Mouse (Mus musculus): ENCODE measurements around the gene Trip12. TPM values are rescaled to one million over a fixed set of nuclear protein-coding genes. Genes with fewer than 3 reads are reported as not detected.

The Trip12 gene
- polyA plus RNA-seq, 1 experiment = 159 TPM

DNA sequence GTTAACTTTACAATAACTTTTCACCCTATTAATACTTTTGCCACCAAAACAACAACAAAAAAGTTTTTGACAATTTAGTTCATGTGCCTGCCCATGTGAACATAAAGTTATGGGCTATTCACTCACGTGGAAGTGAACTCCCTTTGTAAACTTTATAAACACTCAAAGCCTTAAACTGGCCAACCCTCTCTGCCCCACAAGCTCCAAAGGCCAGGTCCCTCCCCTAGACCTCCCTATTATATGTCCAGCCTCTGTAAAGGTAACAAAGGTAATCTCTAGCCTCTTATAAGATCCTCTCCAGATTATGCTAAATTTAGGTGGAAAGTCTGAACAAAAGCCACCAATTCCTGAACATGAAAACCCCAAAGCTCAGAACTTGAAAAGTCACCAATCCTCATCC, 36.5 kb downstream of the Trip12 start:
- H3K4me1 ChIP-seq (ENCODE audit: control insufficient read depth, insufficient read depth, low read length) = no peaks in the 10 kb centered on the region

DNA sequence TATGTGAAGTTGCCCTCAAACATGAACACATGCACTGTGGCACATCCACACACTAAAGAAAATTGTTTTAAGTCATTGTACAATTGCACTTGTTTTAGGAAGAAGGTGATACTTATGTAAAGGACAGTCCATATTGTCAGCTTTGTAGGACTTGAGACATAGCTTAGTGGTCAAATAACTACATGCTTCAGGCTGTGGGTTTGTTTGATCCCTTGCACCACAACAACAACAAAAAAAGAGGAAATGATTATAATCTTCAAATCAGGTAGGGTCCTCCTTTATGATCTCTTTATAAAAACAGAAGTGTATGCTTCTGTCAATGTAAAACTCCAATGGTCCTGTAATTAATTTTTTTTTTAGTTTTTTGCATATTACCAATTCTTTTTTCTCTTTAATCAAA, 41.1 kb downstream of the Trip12 start:
- no peak overlapping the region for H3K4me3 ChIP-seq (ENCODE audit: insufficient read depth, low read length)
- TF ChIP-seq POLR2A (IDR thresholded peaks at IDR 0.05; ENCODE audit: borderline replicate concordance, low read depth, low read length) (no peak), CTCF (IDR thresholded peaks at IDR 0.05; ENCODE audit: low read depth, low read length) (no peak)
- no peaks in the 10 kb centered on the region for H3K4me1 ChIP-seq (ENCODE audit: control insufficient read depth, insufficient read depth, low read length)
- no peak overlapping the region for H3K27ac ChIP-seq (ENCODE audit: insufficient read depth, low read depth, low read length)

More for the DNA sequence above, 36.5 kb downstream of the Trip12 start:
- TF ChIP-seq POLR2A (IDR thresholded peaks at IDR 0.05; ENCODE audit: borderline replicate concordance, low read depth, low read length) (no peak), CTCF (IDR thresholded peaks at IDR 0.05; ENCODE audit: low read depth, low read length) (no peak)
- Histone ChIP-seq H3K27ac (ENCODE audit: insufficient read depth, low read depth, low read length) (no peak overlapping the region), H3K4me3 (ENCODE audit: insufficient read depth, low read length) (no peak overlapping the region)

DNA sequence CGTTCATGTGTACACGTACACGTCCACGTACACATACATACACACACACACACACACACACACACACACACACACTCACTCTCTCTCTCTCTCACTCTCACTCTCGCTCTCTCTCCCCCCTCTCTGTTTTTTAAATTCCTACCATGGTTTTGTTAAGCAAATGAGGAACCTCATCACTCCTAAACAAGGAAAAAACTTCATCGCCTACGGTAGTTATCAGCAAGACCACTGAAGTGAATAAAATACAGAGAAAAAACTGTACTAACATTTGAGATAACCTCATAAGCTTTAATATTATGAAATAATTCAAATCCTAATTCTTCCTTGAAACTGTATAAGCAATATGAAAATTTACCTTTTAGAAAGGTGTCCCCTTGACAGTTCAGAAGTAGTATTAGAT, 45.0 kb downstream of the Trip12 start:
- Histone ChIP-seq H3K27ac (ENCODE audit: insufficient read depth, low read depth, low read length) (no peak overlapping the region), H3K4me3 (ENCODE audit: insufficient read depth, low read length) (no peak overlapping the region), H3K4me1 (ENCODE audit: control insufficient read depth, insufficient read depth, low read length) (no peaks in the 10 kb centered on the region)
- TF ChIP-seq POLR2A (IDR thresholded peaks at IDR 0.05; ENCODE audit: borderline replicate concordance, low read depth, low read length) (no peak), CTCF (IDR thresholded peaks at IDR 0.05; ENCODE audit: low read depth, low read length) (no peak)

DNA sequence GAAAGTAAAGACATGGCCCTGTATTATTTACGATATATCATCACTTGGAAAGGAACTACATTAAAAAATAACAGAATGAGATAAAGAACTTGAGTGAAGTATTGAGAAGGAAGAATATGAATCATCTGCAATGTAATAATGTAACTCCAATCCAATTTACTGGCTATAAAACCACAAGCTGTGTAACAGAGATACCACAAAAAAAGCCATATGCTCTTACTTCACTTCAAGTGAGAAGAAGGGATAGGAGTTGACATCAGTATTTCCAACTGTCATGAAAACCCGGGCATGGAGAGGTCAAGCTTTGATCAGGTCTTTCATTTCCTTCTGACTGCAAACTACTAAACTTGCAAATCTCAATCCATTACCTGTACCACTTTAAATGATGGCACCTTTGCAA, 48.9 kb downstream of the Trip12 start:
- Histone ChIP-seq H3K4me3 (ENCODE audit: insufficient read depth, low read length) (no peak overlapping the region), H3K27ac (ENCODE audit: insufficient read depth, low read depth, low read length) (no peak overlapping the region), H3K4me1 (ENCODE audit: control insufficient read depth, insufficient read depth, low read length) (no peaks in the 10 kb centered on the region)
- TF ChIP-seq CTCF (IDR thresholded peaks at IDR 0.05; ENCODE audit: low read depth, low read length) (no peak), POLR2A (IDR thresholded peaks at IDR 0.05; ENCODE audit: borderline replicate concordance, low read depth, low read length) (no peak)

DNA sequence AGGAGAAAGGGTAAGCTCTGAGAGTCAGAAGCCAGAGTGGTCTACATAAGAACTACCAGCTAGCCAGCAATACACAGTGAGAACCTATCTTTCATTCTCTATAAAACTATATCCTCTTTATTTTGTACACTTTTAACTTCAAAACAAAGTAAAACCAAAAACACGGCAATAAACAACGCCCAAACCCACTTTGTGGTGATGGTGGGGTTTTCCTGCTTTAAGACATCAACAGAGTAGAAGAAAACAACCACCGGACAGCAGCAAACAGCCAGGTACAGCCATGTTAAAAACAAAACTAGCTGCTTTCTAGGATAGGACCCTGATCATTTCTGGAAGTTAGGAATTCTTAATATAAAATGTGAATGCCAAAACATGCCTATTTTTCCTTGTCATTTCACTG, 59.7 kb downstream of the Trip12 start:
- TF ChIP-seq POLR2A (IDR thresholded peaks at IDR 0.05; ENCODE audit: borderline replicate concordance, low read depth, low read length) = no peak
- no peak for TF ChIP-seq CTCF (IDR thresholded peaks at IDR 0.05; ENCODE audit: low read depth, low read length)
- H3K4me3 ChIP-seq (ENCODE audit: insufficient read depth, low read length) = no peak overlapping the region
- H3K27ac ChIP-seq (ENCODE audit: insufficient read depth, low read depth, low read length) = no peak overlapping the region
- H3K4me1 ChIP-seq (ENCODE audit: control insufficient read depth, insufficient read depth, low read length) = no peaks in the 10 kb centered on the region

DNA sequence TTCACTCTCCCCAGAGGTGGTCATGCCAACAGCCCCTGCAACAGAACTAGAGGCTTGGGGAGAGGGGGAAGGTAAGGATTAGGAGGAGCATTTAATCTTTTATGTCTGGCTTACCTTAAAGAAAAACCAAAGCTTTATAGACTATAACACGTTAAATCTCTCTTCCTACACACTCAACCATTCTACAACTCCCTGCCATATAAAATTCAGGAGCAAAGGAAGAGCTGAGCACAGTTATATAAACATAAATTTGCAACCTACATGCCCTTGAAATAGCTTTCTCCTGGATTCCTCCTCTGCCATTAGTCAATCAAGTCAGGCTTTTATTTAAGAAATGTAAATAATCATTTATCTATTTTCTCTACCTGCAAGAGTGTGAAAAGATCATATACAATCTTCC, 62.9 kb downstream of the Trip12 start:
- Histone ChIP-seq H3K27ac (ENCODE audit: insufficient read depth, low read depth, low read length) (no peak overlapping the region), H3K4me1 (ENCODE audit: control insufficient read depth, insufficient read depth, low read length) (no peaks in the 10 kb centered on the region), H3K4me3 (ENCODE audit: insufficient read depth, low read length) (no peak overlapping the region)
- TF ChIP-seq POLR2A (IDR thresholded peaks at IDR 0.05; ENCODE audit: borderline replicate concordance, low read depth, low read length) = no peak

DNA sequence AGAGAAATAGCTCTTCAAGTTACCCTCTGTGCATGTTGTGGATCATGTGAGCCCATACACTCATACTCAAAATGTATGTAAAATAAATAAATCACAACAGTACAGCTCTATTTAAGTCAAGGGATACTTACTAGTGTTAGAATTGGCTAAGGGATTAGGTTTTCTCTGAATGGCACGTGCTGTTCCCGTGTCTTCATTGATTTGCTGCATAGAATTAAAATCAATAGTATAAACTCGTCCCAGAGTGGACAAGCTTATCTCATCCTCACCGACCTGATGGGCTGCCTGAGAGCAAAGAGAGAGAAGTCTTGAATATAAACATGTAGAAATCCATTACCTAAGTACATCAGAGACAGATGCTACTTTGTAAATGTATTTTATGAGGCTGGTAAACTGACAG, 81.5 kb downstream of the Trip12 start:
- Histone ChIP-seq H3K4me1 (ENCODE audit: control insufficient read depth, insufficient read depth, low read length) (no peaks in the 10 kb centered on the region), H3K27ac (ENCODE audit: insufficient read depth, low read depth, low read length) (no peak overlapping the region), H3K4me3 (ENCODE audit: insufficient read depth, low read length) (no peak overlapping the region)
- TF ChIP-seq POLR2A (IDR thresholded peaks at IDR 0.05; ENCODE audit: borderline replicate concordance, low read depth, low read length) = no peak
- no peak for TF ChIP-seq CTCF (IDR thresholded peaks at IDR 0.05; ENCODE audit: low read depth, low read length)

DNA sequence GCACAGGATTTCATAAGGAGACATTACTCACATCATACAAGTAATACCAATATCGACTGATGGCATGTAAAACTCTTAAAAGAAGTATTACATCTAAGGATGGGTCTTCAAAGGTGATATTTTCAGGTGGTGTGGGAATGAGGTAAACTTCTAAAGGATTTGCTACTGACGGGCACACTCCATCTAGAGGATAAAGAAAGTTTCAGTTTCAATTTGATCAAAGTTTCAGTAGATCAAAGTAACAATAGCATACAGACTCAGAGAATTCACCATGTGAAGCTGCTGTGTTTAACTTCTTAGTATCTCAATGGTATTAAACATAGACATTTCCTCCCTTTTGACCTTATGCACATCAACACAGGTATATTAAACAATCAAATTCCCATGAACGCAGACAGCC, 98.2 kb downstream of the Trip12 start:
- Histone ChIP-seq H3K4me3 (ENCODE audit: insufficient read depth, low read length) (no peak overlapping the region), H3K27ac (ENCODE audit: insufficient read depth, low read depth, low read length) (no peak overlapping the region), H3K4me1 (ENCODE audit: control insufficient read depth, insufficient read depth, low read length) (no peaks in the 10 kb centered on the region)
- TF ChIP-seq POLR2A (IDR thresholded peaks at IDR 0.05; ENCODE audit: borderline replicate concordance, low read depth, low read length) (no peak), CTCF (IDR thresholded peaks at IDR 0.05; ENCODE audit: low read depth, low read length) (no peak)

DNA sequence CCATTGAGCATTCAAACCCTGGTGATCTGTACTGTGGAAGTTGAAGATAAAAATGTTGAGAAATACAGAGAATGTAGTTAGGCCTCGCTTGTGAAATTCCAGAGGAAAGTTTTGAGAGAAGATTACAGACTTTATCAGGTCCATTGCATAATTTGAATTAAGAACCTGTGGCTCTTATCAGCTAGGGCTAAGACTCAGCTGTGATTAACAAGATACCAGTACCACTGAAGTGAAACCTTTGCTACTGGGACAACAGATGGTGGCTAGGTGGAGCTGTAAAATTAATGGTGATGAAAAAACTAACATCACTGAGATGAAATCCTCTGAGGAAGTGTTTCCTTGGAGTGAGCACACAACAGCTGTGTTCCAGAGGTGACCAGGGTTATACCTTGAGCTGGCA, 100.2 kb downstream of the Trip12 start:
- Histone ChIP-seq H3K4me1 (ENCODE audit: control insufficient read depth, insufficient read depth, low read length) (no peaks in the 10 kb centered on the region), H3K4me3 (ENCODE audit: insufficient read depth, low read length) (no peak overlapping the region), H3K27ac (ENCODE audit: insufficient read depth, low read depth, low read length) (no peak overlapping the region)
- no peak for TF ChIP-seq CTCF (IDR thresholded peaks at IDR 0.05; ENCODE audit: low read depth, low read length)
- TF ChIP-seq POLR2A (IDR thresholded peaks at IDR 0.05; ENCODE audit: borderline replicate concordance, low read depth, low read length) = no peak

DNA sequence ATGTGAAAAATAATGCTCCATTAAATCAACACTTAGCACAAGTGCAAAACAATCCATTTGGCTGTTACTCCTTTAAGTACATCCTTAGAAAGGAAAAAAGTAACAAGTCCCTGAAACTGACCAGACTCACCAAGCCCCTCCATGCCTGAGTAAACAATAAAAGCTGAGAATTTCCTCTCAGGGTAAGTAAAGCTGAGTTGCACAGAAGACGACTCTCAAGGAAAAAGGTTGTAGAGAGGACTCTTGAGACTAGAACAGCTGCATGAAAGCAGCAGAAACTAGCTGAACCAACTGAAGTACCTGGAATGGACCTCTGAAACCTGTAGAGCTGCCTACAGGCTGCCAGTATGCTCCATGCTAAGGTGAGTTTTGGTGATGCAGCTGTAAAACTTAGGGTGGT, 103.2 kb downstream of the Trip12 start:
- no peak for TF ChIP-seq POLR2A (IDR thresholded peaks at IDR 0.05; ENCODE audit: borderline replicate concordance, low read depth, low read length)
- no peak for TF ChIP-seq CTCF (IDR thresholded peaks at IDR 0.05; ENCODE audit: low read depth, low read length)
- Histone ChIP-seq H3K4me1 (ENCODE audit: control insufficient read depth, insufficient read depth, low read length) (no peaks in the 10 kb centered on the region), H3K4me3 (ENCODE audit: insufficient read depth, low read length) (no peak overlapping the region), H3K27ac (ENCODE audit: insufficient read depth, low read depth, low read length) (no peak overlapping the region)

DNA sequence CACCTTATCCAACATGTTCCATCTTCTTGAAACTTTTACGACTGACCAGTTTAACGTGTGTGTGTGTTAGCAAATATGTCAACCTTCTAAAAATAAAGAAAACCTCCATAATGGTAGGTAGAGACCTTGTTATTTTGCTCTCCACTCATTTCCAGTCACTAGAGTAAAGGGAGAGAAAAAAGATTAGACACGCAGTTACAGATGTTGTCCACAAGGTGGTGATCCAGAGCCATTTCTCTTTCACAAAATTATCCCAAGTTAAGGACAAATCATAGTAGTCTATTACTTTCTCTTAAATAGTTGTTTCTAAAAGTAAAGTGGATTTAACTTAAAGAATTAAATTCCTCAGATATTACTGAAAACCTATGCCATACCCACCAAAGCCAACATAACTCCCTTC, 106.5 kb downstream of the Trip12 start:
- Histone ChIP-seq H3K4me1 (ENCODE audit: control insufficient read depth, insufficient read depth, low read length) (no peaks in the 10 kb centered on the region), H3K27ac (ENCODE audit: insufficient read depth, low read depth, low read length) (no peak overlapping the region), H3K4me3 (ENCODE audit: insufficient read depth, low read length) (no peak overlapping the region)
- no peak for TF ChIP-seq CTCF (IDR thresholded peaks at IDR 0.05; ENCODE audit: low read depth, low read length)
- no peak for TF ChIP-seq POLR2A (IDR thresholded peaks at IDR 0.05; ENCODE audit: borderline replicate concordance, low read depth, low read length)

All from bone marrow macrophage, adult 2 months (primary cell).